Mouse (Mus musculus): ENCODE results near the gene Trpm3. TPM values are rescaled to one million over a fixed set of nuclear protein-coding genes. Genes with fewer than 3 reads are reported as not detected.
A peak's percentile ranks its signal among the peaks of the same experiment; 100 is the strongest.

The Trpm3 gene
- total RNA-seq, 2 experiments from 2014 or later = 1.3 to 1.7 TPM

GRCm38 (mm10) chr19:22303021-22303951, 164.4 kb downstream of the Trpm3 start:
- DNase-seq = no peak
- intact Hi-C loops (cut with DNase I) = loop anchor here (5.0 kb wide), 3 partner anchors 571 to 931 kb away; no protein-coding TSS in a partner anchor

GRCm38 (mm10) chr19:22303952-22304655, 165.3 kb downstream of the Trpm3 start:
- intact Hi-C loops (cut with DNase I) = loop anchor here (2.0 to 5.0 kb wide), 4 partner anchors 525 to 932 kb away; partner anchors contain the start of gene Cemip2
- DNase-seq = peak; percentile 70 to 81

GRCm38 (mm10) chr19:22308081-22308480, 169.2 kb downstream of the Trpm3 start:
- DNase-seq = no peak
- intact Hi-C loops (cut with DNase I) = no loop called here

GRCm38 (mm10) chr19:22317306-22317705, 178.5 kb downstream of the Trpm3 start:
- intact Hi-C loops (cut with DNase I) = no loop called here
- no peak for DNase-seq

GRCm38 (mm10) chr19:22326813-22327212, 188.0 kb downstream of the Trpm3 start:
- no peak for DNase-seq
- intact Hi-C loops (cut with DNase I) = no loop called here

GRCm38 (mm10) chr19:22327226-22327625, 188.4 kb downstream of the Trpm3 start:
- DNase-seq = no peak
- intact Hi-C loops (cut with DNase I) = no loop called here

GRCm38 (mm10) chr19:22336278-22336677, 197.4 kb downstream of the Trpm3 start:
- no peak for DNase-seq
- intact Hi-C loops (cut with DNase I) = no loop called here

- peak; percentile 17 to 24 for DNase-seq
- intact Hi-C loops (cut with DNase I) = loop anchor here (1.0 kb wide), 2 partner anchors 294 to 547 kb away; no protein-coding TSS in a partner anchor
These were observed 198.6 kb downstream of the Trpm3 start for GRCm38 (mm10) chr19:22337468-22337867.

GRCm38 (mm10) chr19:22338927-22339326, 200.1 kb downstream of the Trpm3 start:
- intact Hi-C loops (cut with DNase I) = loop anchor here (2.0 kb wide), 1 partner anchor 210 kb away; no protein-coding TSS in a partner anchor
- DNase-seq = no peak

- DNase-seq = no peak
- intact Hi-C loops (cut with DNase I) = no loop called here
These were observed 215.2 kb downstream of the Trpm3 start for GRCm38 (mm10) chr19:22354037-22354541.

GRCm38 (mm10) chr19:22386890-22387289, 248.0 kb downstream of the Trpm3 start:
- intact Hi-C loops (cut with DNase I) = no loop called here
- no peak for DNase-seq

GRCm38 (mm10) chr19:22394700-22395099, 255.9 kb downstream of the Trpm3 start:
- DNase-seq = no peak
- intact Hi-C loops (cut with DNase I) = no loop called here

- intact Hi-C loops (cut with DNase I) = no loop called here
- no peak for DNase-seq
These were observed 265.2 kb downstream of the Trpm3 start for GRCm38 (mm10) chr19:22404049-22404448.

GRCm38 (mm10) chr19:22418239-22418638, 279.4 kb downstream of the Trpm3 start:
- DNase-seq = no peak
- intact Hi-C loops (cut with DNase I) = no loop called here

- intact Hi-C loops (cut with DNase I) = no loop called here
- DNase-seq = no peak
These were observed 298.4 kb downstream of the Trpm3 start for GRCm38 (mm10) chr19:22437207-22437606.

- peak in 1 of 2 experiments; percentile 8 for DNase-seq
- intact Hi-C loops (cut with DNase I) = no loop called here
These were observed 308.8 kb downstream of the Trpm3 start for GRCm38 (mm10) chr19:22447418-22448339.

- peak; percentile 2 to 5 for DNase-seq
- intact Hi-C loops (cut with DNase I) = no loop called here
These were observed 309.8 kb downstream of the Trpm3 start for GRCm38 (mm10) chr19:22448340-22449288.

- DNase-seq = no peak
- intact Hi-C loops (cut with DNase I) = no loop called here
These were observed 312.4 kb downstream of the Trpm3 start for GRCm38 (mm10) chr19:22451290-22451689.

GRCm38 (mm10) chr19:22456935-22457334, 318.1 kb downstream of the Trpm3 start:
- intact Hi-C loops (cut with DNase I) = no loop called here
- DNase-seq = no peak
